Mouse (Mus musculus): ENCODE results near the gene Olfr765.
"Not testable (repeated sequence)": the region's sequence is repeated elsewhere in the genome, so short reads cannot be mapped to it uniquely, and the experiment has no call there.

Olfr765 gene

DNA sequence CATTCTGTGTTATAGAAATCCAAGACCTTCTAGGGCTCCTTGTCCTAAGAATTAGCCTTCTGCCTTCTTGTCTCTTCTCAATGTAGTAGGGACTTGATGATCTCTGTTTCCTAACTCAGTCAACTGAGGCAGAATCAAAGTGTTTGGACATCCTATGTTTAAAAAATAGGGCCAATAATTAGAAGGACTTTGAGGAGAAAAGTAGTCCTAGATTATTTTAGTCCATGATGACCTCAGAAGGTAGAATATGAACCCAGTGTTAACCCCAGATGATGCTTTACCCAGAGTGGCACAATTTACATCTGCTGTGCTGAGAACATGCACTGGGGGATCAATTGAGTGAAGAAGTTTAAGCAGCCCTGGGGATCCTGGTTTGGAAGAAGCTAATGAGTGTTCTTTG is at the start of gene Olfr765:
Olfr765 (minus strand) TSS at position 101 of the 400 bp plus-strand sequence.
- not testable (repeated sequence) for DNase-seq

DNA sequence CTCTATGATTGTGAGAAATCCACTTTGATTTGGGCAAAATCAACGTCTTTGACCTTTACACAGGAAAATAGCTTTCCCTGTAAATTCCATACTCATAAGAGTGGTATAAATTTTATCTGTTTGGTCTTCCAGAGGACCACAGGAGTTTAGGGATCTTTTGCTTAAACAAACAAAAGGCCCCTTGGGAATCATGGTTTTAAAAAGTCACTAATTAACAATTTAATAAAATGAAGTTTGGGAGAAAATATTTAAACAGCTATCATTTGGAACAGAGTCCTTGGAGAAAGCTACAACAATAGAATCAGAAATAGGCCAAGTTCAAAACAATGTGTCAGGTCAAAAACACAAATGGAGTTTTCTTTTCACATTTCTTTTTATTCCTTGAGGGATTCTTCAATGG is 49.5 kb upstream of the Olfr765 start, which contains the start of gene Olfr768:
Olfr768 (minus strand) TSS at position 101 of the 400 bp plus-strand sequence.
- DNase-seq: no peak

- DNase-seq: not testable (repeated sequence)
These were observed 33.0 kb upstream of the Olfr765 start, which contains the start of gene Olfr767 for GRCm38 (mm10) chr10:129082810-129083209. TSS of gene Olfr767 (minus strand) at chr10:129082910.

- no peak for DNase-seq
These were observed 19.1 kb upstream of the Olfr765 start, which contains the start of gene Olfr766-ps1 for GRCm38 (mm10) chr10:129068877-129069276. TSS of gene Olfr766-ps1 (minus strand) at chr10:129068977.

GRCm38 (mm10) chr10:129039796-129040195 is 10.0 kb downstream of the Olfr765 start, which contains the start of gene Olfr764-ps1:
TSS of gene Olfr764-ps1 (minus strand) at chr10:129039896.
- no peak for DNase-seq

DNA sequence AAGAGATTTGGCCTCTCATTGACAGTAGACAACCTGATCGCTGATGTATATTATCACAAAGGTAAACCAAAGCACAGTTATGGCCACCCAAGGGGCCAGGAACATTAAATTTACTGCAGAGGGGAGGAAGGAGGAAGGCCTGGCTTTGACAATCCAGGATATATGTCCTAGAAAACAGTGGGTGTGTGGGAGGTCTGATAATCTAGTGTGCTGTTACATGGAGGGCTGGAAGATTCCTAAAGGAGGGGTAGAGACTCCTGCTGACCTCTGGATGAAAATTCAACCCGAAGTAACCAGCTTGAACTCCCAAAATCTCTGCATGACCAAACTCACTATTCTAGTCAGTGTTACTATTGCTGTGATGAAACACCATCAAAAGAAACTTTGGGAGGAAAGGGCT is 21.5 kb downstream of the Olfr765 start:
- no peak for DNase-seq

DNA sequence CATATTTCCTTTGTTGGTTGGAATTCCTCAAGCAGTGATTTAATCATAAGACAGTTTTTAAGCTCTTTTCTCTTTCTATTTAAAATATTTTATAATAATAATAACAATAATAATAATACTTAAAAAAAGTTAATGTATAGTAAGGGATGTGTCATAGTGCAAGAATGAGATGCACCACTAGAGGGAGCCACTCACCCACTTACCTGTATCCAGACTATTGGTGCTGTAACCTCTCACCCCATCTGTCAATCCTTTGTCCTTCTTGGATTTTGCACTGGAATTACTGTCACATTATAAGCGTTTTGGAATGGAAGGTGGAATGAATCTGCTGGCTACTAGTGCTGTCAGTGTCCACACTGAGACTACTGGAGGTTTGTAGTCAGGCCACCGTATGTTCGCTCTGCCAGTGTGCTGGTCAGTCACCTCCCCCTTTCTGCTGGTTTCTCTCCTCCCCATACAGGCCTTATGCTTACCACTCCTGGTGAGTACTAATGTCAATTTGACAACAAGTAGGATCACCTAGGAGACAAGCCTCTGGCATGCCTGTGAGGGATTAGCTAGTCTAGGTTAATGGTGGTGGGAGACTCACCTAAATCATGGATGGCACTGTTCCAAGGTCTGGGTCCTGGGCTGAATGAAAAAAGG is 23.7 kb downstream of the Olfr765 start:
- peak in 1 of 2 experiments; percentile 43 for DNase-seq

DNA sequence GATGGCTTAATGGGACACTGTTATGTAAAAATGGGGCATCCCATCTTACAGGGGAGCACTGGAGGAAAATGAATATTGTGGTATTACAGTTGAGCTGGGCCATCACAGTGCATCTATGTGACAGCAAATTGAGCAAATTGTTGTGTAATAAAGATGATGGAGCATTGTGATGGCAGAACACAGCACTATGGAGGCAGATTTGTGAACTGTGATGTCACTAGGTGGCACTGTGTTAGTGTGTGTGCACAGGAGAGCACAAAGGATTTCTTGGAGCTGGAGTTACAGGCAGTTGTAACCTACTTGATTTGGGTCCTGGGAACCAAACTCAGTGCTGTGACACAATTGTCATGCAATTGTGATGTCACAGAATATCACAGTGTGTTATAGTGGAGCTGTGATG is 26.5 kb downstream of the Olfr765 start:
- DNase-seq: no peak

DNA sequence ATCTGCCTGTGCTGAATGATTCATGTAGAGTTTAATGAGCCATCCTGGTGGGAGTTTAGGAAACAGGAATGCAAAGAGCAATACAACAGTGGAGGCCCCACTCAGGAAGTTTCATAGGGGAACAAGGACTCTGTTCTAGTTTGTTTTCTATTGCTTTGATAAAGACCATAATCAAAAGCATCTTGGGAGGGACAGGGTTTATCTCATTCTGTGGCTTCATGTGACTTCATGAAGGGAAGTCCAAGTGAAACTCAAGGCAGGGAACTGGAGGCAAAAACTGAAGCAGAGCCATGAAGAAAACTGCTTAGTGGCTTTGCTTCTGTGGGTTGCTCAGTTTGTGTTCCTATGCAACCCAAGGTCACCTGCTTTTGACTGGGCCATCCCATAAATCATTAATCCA is 35.3 kb downstream of the Olfr765 start:
- DNase-seq: peak in 1 of 2 experiments; percentile 8

DNA sequence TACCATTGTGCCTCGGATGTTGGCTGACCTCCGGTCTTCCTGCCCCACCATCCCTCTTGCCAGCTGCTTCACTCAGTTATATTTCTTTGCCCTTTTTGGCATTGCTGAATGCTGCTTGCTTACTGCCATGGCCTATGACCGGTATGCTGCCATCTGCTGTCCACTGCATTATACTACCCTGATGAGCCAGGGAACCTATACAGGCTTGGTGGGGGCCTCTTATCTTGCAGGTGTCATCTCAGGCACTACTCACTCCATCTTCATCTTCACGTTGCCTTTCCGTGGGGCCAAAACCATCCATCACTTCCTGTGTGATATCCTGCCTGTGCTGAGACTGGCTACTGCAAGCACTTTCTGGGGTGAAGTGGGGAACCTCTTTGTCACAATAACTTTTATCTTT is 38.3 kb downstream of the Olfr765 start:
- DNase-seq: not testable (repeated sequence)

- DNase-seq: no peak
These were observed 39.4 kb downstream of the Olfr765 start, which contains the start of gene Olfr763 for GRCm38 (mm10) chr10:129010288-129010841. TSS of gene Olfr763 (plus strand) at chr10:129010791.

- no peak for DNase-seq
These were observed 45.5 kb downstream of the Olfr765 start for GRCm38 (mm10) chr10:129004032-129004920.

- no peak for DNase-seq
These were observed 53.2 kb downstream of the Olfr765 start for GRCm38 (mm10) chr10:128996523-128997040.

GRCm38 (mm10) chr10:128995796-128996195 is 54.0 kb downstream of the Olfr765 start:
- no peak for DNase-seq

Measured in kidney, adult 8-10 months (tissue).